Mouse (Mus musculus): ENCODE measurements around the gene Trappc11. TPM values are rescaled to one million over a fixed set of nuclear protein-coding genes. Genes with fewer than 3 reads are reported as not detected.

The Trappc11 gene
- polyA plus RNA-seq, 1 experiment = 17.2 TPM

GRCm38 (mm10) chr8:47446312-47447046, 86.8 kb downstream of the Trappc11 start, which contains the start of gene Stox2:
Gene Stox2 (minus strand): TSS chr8:47446362.
- Histone ChIP-seq H3K36me3 (ENCODE audit: control insufficient read depth, insufficient read depth, low read length) (no peaks in the 10 kb centered on the region), H3K4me1 (ENCODE audit: control insufficient read depth, insufficient read depth, low read length) (peaks cover 8% of the 10 kb centered on the region), H3K27ac (ENCODE audit: control insufficient read depth, insufficient read depth, low read depth, low read length) (no peak within 1 kb of the TSS), H3K4me3 (ENCODE audit: control insufficient read depth, low read depth, low read length) (no peak within 1 kb of the TSS), H3K27me3 (ENCODE audit: control insufficient read depth, insufficient read depth, low read length) (no peaks in the 10 kb centered on the region)
- TF ChIP-seq POLR2A (IDR thresholded peaks at IDR 0.05; ENCODE audit: control insufficient read depth, low read depth, low read length) (no peak), CTCF (IDR thresholded peaks at IDR 0.05; ENCODE audit: control insufficient read depth, insufficient read depth, insufficient replicate concordance, low read depth, low read length) (no peak)

Other genes with a start within 250 kb of the Trappc11 start
- gene Stox2, start 87.1 kb downstream of the Trappc11 start, polyA plus RNA-seq (2012; rRNA removed) = 8.0 and 8.3 TPM in 2 replicates
- 48.0 and 54.0 TPM in 2 replicates for gene Rwdd4a, start 194 bp upstream of the Trappc11 start, polyA plus RNA-seq (2012; rRNA removed)
- 11.7 and 16.6 TPM in 2 replicates for gene Ing2, start 142.1 kb upstream of the Trappc11 start, polyA plus RNA-seq (2012; rRNA removed)
- 39.7 and 40.1 TPM in 2 replicates for gene Cdkn2aip, start 180.5 kb upstream of the Trappc11 start, polyA plus RNA-seq (2012; rRNA removed)

All from testis, adult 2 months (tissue).